Mouse (Mus musculus): ENCODE measurements at regions not wholly inside any gene's neighbourhood (a gene's known extent, or its start where the extent isn't known, plus 50 kb on each side); places are given as distances from the start of the nearest gene placed in this dataset.
"Not testable (repeated sequence)": the region's sequence is repeated elsewhere in the genome, so short reads cannot be mapped to it uniquely, and the experiment has no call there.

DNA sequence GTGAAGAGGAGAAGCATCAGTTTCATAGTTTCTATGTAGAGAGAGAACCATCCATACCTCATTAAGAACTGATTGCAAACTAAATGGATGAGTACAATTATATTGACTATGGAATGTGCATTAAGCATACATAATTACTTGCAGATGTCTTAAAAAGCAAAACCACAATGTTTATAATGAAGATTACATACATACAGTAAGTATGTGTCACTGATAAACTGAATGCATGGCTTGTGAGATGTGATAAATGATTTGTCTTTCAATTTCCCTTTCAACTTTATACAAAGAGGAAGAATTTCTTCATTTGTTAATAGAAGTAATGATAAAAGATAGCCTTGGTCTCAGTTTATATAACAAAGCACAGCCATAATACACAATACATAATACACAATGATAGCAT lies 1939.3 kb downstream of the 9330182O14Rik start:
- no peak for DNase-seq (ENCODE audit: low read depth in 1 of 2, low spot score in 2 of 2)

DNA sequence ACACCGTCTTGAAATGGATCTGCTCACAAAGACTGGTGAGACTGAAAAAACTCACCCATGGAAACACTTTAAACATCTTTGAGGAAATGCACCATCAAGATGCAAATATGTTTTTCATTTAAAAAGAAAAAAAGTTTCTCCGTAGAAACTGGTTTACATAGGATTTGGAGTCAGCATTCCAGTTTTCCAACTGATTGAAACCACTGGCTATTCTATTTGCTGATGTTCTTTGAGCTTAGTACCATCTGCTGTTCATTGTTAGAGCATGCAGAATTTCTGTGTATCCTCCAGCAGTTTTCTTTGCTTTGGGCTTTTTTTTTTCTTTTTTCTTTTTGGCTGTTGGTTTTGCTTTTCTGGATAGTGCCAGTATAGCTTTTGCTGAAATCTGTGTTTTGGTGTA lies 1948.3 kb downstream of the 9330182O14Rik start:
- no peak for DNase-seq (ENCODE audit: low read depth in 1 of 2, low spot score in 2 of 2)

DNA sequence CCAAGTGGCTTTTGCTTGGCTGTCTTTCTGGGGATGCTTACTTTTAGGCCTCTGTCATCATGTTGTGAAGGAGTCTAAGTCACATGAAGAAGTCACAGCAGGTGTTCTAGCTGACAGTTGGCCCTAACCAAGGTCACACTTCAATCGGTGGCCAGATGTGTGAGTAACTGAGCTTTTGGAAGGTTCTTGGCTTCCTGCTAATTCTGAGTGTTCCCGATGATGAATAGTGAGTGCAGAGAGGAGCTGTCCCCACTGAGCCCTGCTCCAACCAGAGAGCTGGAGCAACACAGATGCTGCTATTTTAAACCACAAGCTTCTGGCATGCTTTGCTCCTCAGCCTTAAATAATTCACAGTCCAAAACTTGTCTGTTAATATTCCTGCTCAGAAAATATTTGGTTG lies 1966.6 kb downstream of the 9330182O14Rik start:
- DNase-seq (ENCODE audit: low read depth in 1 of 2, low spot score in 2 of 2): no peak

DNA sequence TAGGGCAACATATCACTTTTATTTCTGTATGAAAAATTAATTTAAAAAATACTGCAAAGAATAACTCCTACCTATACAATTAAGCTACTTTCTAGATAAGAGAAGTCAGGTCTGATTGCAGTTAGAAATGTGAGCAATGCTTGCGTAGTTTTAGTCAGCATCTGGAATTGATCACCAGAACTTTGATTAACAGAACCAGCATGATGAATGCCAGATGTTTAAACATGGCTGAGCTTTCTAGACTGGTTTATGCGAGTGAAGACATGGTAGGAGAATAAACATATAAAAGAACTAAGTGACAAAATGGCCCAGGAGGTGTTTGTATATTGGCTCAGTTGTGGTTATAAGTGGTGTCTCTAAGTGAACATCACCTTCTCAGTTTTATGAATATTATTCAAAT lies 1970.7 kb downstream of the 9330182O14Rik start:
- no peak for DNase-seq (ENCODE audit: low read depth in 1 of 2, low spot score in 2 of 2)

DNA sequence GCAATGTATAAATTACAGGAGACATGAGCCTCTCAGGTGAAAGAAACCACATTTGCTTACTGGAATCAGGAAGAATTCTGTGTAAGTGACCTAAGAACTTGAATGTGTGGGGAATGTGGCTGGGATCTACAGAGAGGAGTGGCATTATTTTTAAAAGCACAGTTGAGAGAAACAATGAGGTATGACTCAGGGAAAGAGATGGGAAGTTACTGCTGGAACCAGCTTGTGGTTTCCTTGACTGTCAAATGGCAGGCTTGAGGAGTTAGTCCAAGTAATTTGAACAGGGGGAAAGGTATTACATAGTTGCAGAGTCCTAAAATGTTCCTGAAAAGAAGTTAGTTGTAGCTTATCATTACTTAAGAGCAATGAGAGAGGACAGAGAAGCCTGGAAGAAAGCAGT lies 1972.9 kb downstream of the 9330182O14Rik start:
- no peak for DNase-seq (ENCODE audit: low read depth in 1 of 2, low spot score in 2 of 2)

DNA sequence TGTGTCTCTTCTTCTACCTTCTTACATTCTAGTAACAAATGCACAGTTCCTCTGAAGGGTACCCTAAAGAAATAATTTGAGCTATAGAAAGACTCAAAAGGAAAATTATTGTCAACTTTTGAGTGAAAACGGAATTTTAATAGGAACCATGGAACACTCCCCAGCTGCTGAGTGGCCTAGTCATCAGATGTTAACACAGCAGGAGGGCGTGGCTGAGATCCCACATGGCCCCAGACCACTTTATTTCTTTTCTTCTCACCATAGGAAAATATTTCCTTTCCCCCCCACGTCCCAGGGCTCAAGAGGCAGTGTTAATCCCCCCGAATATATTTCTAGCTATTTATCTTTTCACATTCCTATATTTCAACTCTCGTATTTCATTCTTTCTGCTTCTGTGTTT lies 1977.6 kb downstream of the 9330182O14Rik start:
- no peak for DNase-seq (ENCODE audit: low read depth in 1 of 2, low spot score in 2 of 2)

DNA sequence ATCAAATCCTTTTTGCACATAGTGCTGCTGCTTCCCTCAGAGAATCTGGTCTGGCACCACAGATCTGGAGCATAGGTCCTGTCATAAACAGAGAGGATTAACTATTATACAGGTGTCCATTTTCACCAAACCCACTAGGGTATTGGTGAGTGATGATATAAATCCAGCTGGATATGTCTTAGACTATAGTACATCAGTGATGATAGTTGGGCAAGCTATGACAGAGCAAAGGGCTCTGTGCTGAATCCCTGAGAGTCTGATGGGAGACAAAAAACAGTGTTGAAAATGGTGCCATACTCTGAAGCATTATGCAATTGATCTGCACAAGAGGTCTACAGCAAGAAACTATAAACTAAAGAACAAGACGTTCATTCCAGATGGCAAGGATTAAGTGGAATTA lies 1993.3 kb downstream of the 9330182O14Rik start:
- no peak for DNase-seq (ENCODE audit: low read depth in 1 of 2, low spot score in 2 of 2)

DNA sequence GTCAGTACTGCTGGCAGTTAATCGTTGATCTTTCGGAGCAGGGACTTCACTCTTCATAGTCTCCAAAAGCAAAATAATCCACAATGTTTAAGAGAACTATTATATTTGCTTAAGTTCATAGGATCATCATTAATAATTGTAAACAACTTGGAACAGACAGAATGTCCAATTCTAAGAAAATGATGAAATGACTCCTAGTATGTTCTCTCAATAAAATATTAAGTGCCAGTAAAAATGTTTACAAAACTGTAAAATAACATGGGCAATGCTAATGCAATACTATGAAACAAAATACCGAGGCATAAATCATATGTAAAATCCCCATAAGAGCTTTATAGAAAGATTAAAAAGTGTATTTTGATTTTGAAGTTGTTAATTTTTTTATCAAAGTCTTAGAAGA lies 1994.8 kb downstream of the 9330182O14Rik start:
- no peak for DNase-seq (ENCODE audit: low read depth in 1 of 2, low spot score in 2 of 2)

DNA sequence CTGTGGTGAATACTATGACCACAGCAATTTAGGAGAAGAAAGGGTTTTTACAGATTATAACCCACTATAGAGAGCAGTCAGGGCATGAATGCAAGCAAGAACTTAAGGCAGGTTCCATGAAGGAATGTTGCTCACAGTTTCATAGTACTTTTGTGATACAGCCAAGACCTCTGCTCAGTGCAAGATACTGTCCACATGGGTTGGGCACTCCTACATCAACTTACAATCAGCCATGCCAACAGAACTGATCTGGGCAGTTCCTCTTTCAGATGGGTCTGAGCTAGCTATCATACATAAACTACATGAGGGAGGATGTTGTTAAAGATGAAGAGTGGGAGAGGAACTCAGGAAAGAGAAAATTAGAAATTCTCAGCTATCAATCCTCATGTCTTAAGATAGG lies 2032.4 kb downstream of the 9330182O14Rik start:
- DNase-seq (ENCODE audit: low read depth in 1 of 2, low spot score in 2 of 2): no peak

DNA sequence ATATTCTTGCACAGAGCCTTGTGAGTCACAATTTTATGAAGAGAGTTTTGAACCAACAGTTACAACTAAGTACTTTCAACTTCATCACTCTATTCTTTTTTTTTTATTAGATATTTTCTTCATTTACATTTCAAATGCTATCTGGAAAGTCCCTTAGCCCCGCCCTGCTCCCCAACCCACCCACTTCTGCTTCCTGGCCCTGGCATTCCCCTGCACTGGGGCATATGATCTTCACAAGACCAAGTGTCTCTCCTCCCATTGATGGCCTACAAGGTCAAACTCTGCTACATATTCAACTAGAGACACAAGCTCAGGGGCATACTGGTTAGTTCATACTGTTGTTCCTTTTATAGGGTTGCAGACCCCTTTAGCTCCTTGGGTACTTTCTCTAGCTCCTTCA lies 2043.6 kb downstream of the 9330182O14Rik start:
- not testable (repeated sequence) for DNase-seq (ENCODE audit: low read depth in 1 of 2, low spot score in 2 of 2)

DNA sequence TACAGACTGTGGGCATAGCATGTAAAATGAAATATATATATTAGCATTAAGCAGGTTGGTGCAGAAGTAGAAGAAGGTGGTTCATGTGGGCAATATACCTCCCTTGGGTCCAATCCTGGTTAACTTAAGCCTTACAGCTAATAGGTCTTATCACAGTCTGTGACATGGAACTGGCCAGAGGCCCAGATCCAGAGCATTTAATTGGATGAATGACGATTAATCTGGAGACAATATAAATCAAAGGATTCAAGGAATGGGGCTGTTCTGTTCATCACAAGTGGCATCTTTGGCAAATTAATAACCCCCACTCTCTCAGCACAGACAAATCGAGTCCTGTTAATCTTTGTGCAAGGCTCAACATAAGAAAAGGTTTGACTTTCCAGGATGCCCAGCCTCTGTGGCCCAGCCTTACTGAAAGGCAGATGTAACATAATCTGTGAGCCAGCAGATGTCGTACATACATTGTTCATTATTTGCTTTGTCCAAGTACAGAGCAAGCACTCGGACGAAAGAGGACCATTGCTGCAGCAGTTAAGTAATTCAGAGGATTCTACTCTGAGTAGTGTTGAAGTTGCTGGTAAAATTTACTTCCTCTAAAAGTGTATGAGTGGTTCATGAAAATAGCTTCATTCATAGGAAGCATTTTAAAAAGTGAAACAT lies 2073.2 kb downstream of the 9330182O14Rik start:
- no peak for DNase-seq (ENCODE audit: low read depth in 1 of 2, low spot score in 2 of 2)

DNA sequence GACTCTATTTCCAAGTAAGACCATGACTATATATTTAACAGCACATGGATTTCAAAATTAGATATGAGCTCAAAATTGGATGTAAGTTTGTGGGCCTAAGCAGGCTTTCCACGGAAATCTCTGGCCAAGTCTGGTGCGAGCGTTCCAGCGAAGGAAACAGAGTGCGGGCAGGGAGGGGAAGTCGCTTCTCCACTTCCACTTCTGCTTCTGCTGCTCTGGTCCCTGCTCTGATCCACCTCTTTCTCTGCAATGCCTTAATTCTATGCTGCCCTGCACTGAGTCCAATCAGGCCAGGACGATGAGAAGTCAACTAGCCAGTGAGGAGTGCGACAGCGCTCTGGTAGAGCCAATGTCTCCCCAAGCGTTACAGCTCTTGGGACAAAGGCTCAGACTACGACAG lies 2085.3 kb downstream of the 9330182O14Rik start:
- no peak for DNase-seq (ENCODE audit: low read depth in 1 of 2, low spot score in 2 of 2)

DNA sequence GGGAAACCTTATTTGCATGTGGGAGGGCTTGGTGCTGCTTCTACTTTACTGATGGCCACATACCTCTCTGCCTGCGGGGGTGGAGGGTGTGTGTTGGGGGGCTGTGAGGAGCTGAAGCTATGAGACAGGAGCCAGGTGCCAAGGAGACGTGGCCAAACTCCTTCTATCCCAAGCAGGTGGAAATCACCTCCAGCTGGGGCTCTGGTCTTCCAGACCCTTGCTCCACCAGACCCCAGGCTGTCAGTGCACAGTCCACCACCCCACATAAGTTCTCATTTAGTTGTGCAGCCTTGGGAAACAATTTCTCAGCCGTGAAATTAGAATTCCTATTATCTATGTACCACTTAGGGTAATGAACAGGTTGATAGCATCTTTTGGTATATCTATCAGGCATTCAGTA lies 2085.8 kb downstream of the 9330182O14Rik start:
- DNase-seq (ENCODE audit: low read depth in 1 of 2, low spot score in 2 of 2): no peak

DNA sequence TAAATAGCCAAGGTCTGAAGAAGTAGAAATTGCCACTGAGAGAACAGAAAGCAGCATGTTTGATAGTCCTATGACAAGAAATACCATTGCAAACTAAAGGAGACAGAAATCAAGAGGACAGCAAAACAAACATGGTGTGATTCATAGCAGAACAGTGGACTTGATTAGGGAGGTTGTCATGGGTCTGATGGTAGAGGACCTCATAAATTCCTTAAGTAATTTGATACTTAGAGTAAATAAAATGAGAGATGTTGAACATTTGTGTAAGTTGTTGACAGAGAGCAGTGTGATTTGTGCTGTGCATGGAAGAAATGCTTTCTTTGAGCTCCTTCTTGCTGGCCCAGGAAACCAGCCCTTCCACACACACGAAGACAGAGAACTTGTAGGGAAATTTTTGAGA lies 2090.8 kb downstream of the 9330182O14Rik start:
- no peak for DNase-seq (ENCODE audit: low read depth in 1 of 2, low spot score in 2 of 2)

DNA sequence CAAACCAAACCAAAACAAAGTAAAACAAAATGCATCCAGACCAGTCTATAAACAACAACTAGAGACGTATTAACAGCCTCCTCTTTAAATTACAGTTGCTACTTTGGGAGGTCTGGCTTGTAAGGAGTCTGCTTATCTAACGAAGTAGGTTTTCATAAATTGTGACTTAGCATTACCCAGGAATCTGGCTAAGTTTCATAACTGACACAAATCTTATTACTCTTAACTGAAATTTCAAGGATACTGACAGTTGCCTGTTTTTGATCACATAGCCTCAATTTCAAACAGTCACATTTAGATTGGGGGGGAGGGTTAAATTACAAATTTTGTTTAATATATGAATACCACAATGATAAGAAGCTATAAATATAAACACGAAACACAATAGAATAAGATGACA lies 2097.5 kb downstream of the 9330182O14Rik start:
- DNase-seq (ENCODE audit: low read depth in 1 of 2, low spot score in 2 of 2): no peak

DNA sequence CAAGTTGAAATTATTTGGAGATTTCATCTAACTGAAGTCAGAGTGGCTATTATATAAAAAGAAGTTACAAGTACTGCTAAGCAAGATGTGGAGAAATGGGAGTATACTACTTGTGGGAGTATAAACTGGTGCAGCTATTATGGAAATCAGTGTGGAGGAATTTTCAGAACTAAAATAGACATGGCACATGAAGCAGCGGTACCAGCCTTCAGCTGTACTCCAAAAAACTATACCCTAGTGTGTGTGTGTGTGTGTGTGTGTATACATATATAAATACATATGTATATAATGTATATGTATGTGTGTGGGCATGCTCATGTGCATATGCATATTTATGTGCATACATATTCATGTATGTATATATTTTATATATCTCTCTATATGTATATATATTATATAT lies 2112.6 kb downstream of the 9330182O14Rik start:
- DNase-seq (ENCODE audit: low read depth in 1 of 2, low spot score in 2 of 2): no peak

DNA sequence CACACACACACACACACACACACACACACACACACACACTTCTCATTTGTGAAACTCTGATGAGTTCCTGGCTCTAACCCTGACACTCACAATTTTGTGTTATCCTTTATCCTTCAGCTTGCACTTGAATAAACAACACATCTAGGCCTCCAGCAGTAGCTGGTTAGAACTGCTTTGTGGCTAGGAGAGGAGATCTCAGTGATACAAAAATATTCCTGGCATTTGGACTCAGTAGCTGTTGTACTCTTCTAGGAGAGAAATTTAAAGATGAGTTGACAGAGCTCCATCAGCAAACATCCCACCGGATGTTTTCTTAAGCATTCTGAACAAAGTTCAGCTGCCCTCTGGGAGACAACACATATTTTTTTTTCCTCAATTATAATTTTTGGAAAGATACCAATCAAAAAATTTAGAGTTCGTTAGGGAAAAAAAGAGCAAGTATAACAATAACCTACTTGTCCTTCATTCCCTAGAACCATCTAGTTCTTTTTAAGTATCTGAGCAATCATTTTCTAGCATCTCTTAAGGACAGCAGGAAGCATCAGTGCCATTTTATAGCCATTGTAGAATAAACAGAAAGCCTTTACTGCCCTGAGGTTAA lies 2118.7 kb downstream of the 9330182O14Rik start:
- no peak for DNase-seq (ENCODE audit: low read depth in 1 of 2, low spot score in 2 of 2)

DNA sequence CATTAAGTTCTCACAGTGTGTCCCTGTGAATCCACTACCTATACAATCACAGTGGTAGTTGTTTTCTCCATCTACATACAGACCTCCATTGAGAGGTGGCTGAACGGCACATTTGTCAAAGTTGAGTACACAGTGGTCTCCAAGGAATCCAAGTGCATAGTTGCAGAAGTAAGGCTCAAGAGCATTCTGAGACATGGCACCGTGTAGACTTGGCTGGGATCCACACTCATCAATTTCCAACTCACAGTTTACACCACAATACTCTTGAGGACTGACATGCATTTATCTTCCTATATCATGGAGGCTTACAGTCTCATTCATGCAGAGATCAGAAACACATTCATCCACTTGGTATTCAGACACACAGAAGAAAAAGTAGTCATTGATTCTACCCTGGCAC lies 2122.2 kb downstream of the 9330182O14Rik start:
- DNase-seq (ENCODE audit: low read depth in 1 of 2, low spot score in 2 of 2): no peak

DNA sequence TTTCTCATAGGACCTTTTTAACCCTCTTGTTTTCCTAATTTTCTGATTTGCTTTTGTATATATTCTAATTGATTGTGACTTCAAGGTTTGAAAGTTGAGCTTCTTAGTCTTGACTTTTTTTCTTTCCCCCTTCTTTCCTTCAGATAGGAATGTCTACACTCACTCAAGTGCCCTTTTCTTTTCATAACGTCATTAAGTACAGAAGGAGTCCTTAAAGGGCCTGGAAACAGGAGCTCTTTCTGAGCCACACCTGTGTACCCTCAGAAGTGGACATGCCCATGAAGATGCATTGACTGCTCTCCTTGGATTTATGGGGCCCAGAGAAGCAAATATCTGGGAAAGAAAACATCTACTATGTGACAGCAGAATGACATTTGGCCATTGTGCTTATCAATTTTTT lies 2141.0 kb downstream of the 9330182O14Rik start:
- no peak for DNase-seq (ENCODE audit: low read depth in 1 of 2, low spot score in 2 of 2)

DNA sequence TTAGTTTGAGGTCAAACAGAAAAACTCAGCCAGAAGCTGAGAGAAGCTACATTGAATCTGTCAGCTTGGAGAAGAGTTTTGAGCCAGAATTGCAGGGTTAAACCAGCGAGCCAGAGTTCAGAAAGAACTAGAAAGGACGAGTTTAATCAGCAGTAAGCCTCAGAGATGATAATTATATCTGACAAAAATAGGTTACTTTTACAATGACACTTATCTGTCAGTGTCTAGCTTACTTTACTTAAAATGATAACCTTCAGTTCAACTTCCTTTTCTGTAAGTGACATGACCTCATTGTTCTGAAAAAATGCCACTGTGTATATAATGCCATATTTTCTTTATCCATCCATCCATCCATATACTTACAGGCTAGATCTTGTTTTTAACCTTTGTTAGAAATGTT lies 2143.1 kb downstream of the 9330182O14Rik start:
- DNase-seq (ENCODE audit: low read depth in 1 of 2, low spot score in 2 of 2): no peak

DNA sequence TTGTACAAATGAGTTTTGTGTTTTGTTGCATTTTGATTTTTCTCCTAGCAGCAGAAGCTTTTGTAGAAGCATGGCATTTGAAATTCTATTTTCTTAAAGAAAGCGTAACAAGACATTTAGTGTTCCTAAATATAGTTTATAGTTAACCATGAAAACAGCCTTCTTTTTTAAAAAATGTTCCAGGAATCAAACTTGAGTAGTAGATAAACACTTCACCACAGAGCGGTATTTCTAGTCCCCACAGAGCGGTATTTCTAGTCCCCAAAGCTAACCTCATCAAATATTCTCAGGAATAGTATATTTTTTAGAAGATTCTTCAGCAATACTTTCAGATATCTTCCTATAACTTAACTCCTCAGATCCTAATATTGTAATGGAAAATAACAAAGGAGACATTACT lies 2146.6 kb downstream of the 9330182O14Rik start:
- DNase-seq (ENCODE audit: low read depth in 1 of 2, low spot score in 2 of 2): no peak

DNA sequence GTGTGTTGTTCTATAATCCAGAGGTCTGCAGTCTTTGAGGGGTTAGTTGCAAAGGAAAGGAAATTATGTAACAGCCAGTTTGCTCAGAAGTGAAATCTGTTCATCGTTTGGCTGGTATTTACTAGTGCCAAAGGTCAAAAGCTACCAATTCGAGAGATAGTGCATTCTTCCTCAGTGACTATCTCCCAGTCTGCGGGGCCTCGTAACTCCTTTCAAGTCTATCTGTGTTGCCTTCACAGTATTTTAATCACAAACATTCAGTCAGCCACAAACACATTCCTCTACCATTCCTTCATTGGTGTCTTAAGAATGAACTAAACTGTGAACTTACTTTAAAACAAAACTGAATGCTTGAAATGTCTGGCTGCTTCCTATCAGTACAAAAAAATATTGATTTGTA lies 2162.2 kb downstream of the 9330182O14Rik start:
- no peak for DNase-seq (ENCODE audit: low read depth in 1 of 2, low spot score in 2 of 2)

DNA sequence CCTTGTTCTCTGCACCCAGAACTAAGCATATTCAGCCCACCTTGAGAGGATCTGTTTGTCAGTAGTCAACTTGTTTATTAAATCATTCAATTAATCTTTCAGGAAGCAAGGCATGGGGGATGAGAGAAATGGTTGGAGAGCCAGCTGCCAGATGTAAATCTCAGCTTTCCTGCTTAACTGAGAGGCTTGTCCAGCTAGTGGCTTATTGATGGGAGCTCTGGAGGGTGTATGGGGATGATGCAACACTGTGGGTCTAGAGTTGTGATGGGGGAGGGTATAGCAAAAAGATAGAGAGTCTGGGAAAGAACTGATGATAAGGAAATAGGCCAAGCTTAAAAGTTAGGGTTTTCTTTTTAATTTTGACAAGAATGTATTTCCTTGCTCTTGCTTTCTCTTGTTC lies 2163.3 kb downstream of the 9330182O14Rik start:
- no peak for DNase-seq (ENCODE audit: low read depth in 1 of 2, low spot score in 2 of 2)

All from monocyte, adult 2 months (primary cell).